Mouse (Mus musculus) forebrain, embryonic 16.5 days (tissue): Measurements from ENCODE around the gene Emc9. TPM values are rescaled to one million over a fixed set of nuclear protein-coding genes. Genes with fewer than 3 reads are reported as not detected.

Source experiments
- ATAC-seq: fragments of 200-750 bp; cut with Nextera tagmentation; 2 replicates; pipeline ENCODE4 v1.8.0; 2017; ENCODE audit warnings: mild to moderate bottlenecking, moderate library complexity
- H3K27ac ChIP-seq: fragments of 300-500 bp; sonication (generic); 2 replicates; pipeline ENCODE4 v1.5.1; 2014; ENCODE audit warnings: low read length, control low read depth
- H3K27me3 ChIP-seq: fragments of 300-500 bp; sonication (generic); replicated peaks from 2 replicates; pipeline ENCODE4 v1.6.1; 2014; ENCODE audit warnings: low read length; ENCODE audit not compliant: control insufficient read depth, insufficient read depth
- H3K36me3 ChIP-seq: fragments of 300-500 bp; sonication (generic); 2 replicates; pipeline ENCODE4 v1.6.1; 2014; ENCODE audit not compliant: control insufficient read depth, insufficient read depth
- H3K4me1 ChIP-seq: fragments of 300-500 bp; sonication (generic); replicated peaks from 2 replicates; pipeline ENCODE4 v1.6.1; 2014; ENCODE audit warnings: low read length; ENCODE audit not compliant: control insufficient read depth, insufficient read depth
- H3K4me2 ChIP-seq: fragments of 300-500 bp; sonication (generic); 2 replicates; pipeline ENCODE4 v1.6.1; 2014; ENCODE audit warnings: mild to moderate bottlenecking, low read length, control low read depth
- H3K4me3 ChIP-seq: fragments of 300-500 bp; sonication (generic); replicated peaks from 2 replicates; pipeline ENCODE4 v1.5.1; 2014; ENCODE audit warnings: mild to moderate bottlenecking, low read length, control low read depth
- H3K9ac ChIP-seq: fragments of 300-500 bp; sonication (generic); replicated peaks from 2 replicates; pipeline ENCODE4 v1.6.1; 2014; ENCODE audit warnings: low read depth, low read length, control low read depth
- H3K9me3 ChIP-seq: fragments of 300-500 bp; sonication (generic); 2 replicates; pipeline ENCODE4 v1.6.1; 2016; ENCODE audit warnings: low read length; ENCODE audit not compliant: control insufficient read depth
- WGBS: fragments of 180-500 bp; shearing (Covaris S2); extraction: QIAGEN DNeasy Blood & Tissue Kit; methylation state at CpG from one replicate; pipeline ENCODE4 v1.1.7; 2014; 5-methylcytosine and 5-hydroxymethylcytosine counted together
- polyA plus RNA-seq: library from polyadenylated mRNA; unstranded; fragments of >200 nt; fragmentation: Nextera tagmentation; extraction: Ambion mirVana; gene quantifications from 2 replicates; pipeline ENCODE4 v1.2.1, GENCODE M21; 2015

Gene Emc9
- polyA plus RNA-seq, 1 experiment from 2014 or later: 23.4 TPM

- Histone ChIP-seq H3K36me3 (peaks cover 43% of the 10 kb centered on the region), H3K4me1 (no peaks in the 10 kb centered on the region), H3K27ac (no peak overlapping the region), H3K4me3 (no peak overlapping the region), H3K4me2 (no peak overlapping the region), H3K9ac (no peak overlapping the region), H3K9me3 (no peaks in the 10 kb centered on the region), H3K27me3 (no peaks in the 10 kb centered on the region)
- no peak for ATAC-seq
- 90% methylated on average over 3 of the region's 3 CpGs for WGBS
Observed at GRCm38 (mm10) chr14:55567496-55567895, 17.6 kb downstream of the Emc9 start.

- H3K27ac ChIP-seq: no peak overlapping the region
- H3K4me2 ChIP-seq: no peak overlapping the region
- ATAC-seq: no peak
- H3K9me3 ChIP-seq: no peaks in the 10 kb centered on the region
- H3K4me1 ChIP-seq: peaks cover 13% of the 10 kb centered on the region
- H3K4me3 ChIP-seq: no peak overlapping the region
- peaks cover 43% of the 10 kb centered on the region for H3K36me3 ChIP-seq
- WGBS: 81% methylated on average over 3 of the region's 3 CpGs
- no peaks in the 10 kb centered on the region for H3K27me3 ChIP-seq
- H3K9ac ChIP-seq: no peak overlapping the region
Observed at GRCm38 (mm10) chr14:55565748-55566147, 19.4 kb downstream of the Emc9 start.

- no peaks in the 10 kb centered on the region for H3K9me3 ChIP-seq
- ATAC-seq: no peak
Observed at GRCm38 (mm10) chr14:55563249-55563648, 21.9 kb downstream of the Emc9 start.

GRCm38 (mm10) chr14:55561860-55562259 is 23.2 kb downstream of the Emc9 start:
- WGBS: 89% methylated on average over 10 of the region's 10 CpGs

More at GRCm38 (mm10) chr14:55563249-55563648, 21.9 kb downstream of the Emc9 start:
- no peak overlapping the region for H3K9ac ChIP-seq
- no peak overlapping the region for H3K4me3 ChIP-seq
- H3K4me1 ChIP-seq: peaks cover 15% of the 10 kb centered on the region
- no peak overlapping the region for H3K27ac ChIP-seq
- H3K36me3 ChIP-seq: peaks cover 34% of the 10 kb centered on the region
- no peak overlapping the region for H3K4me2 ChIP-seq
- 92% methylated on average over 11 of the region's 11 CpGs for WGBS
- no peaks in the 10 kb centered on the region for H3K27me3 ChIP-seq

GRCm38 (mm10) chr14:55560202-55561073 is 24.7 kb downstream of the Emc9 start, which contains the start of gene A730061H03Rik:
TSS of gene A730061H03Rik (minus strand) at chr14:55560406.
- peak within 1 kb of the TSS; percentile 70 for H3K9ac ChIP-seq
- peak; percentile 96 for ATAC-seq
- peaks cover 15% of the 10 kb centered on the region for H3K4me1 ChIP-seq
- H3K9me3 ChIP-seq: no peaks in the 10 kb centered on the region
- peak within 1 kb of the TSS; percentile 76 for H3K4me2 ChIP-seq
- under 1% methylated on average over 51 of the region's 51 CpGs for WGBS
- H3K36me3 ChIP-seq: peaks cover 11% of the 10 kb centered on the region
- H3K27me3 ChIP-seq: no peaks in the 10 kb centered on the region
- H3K27ac ChIP-seq: peak within 1 kb of the TSS; percentile 99
- H3K4me3 ChIP-seq: peak within 1 kb of the TSS; percentile 77

More at GRCm38 (mm10) chr14:55561860-55562259, 23.2 kb downstream of the Emc9 start:
- peaks cover 22% of the 10 kb centered on the region for H3K36me3 ChIP-seq
- H3K27ac ChIP-seq: no peak overlapping the region
- H3K4me1 ChIP-seq: peaks cover 15% of the 10 kb centered on the region
- H3K27me3 ChIP-seq: no peaks in the 10 kb centered on the region
- H3K9me3 ChIP-seq: no peaks in the 10 kb centered on the region
- no peak overlapping the region for H3K9ac ChIP-seq
- no peak overlapping the region for H3K4me3 ChIP-seq
- ATAC-seq: no peak
- no peak overlapping the region for H3K4me2 ChIP-seq

- under 1% methylated on average over 27 of the region's 27 CpGs for WGBS
- peaks cover 15% of the 10 kb centered on the region for H3K4me1 ChIP-seq
- peak; percentile 77 for ATAC-seq
- H3K27ac ChIP-seq: peak within 1 kb of the TSS; percentile 99
- H3K27me3 ChIP-seq: no peaks in the 10 kb centered on the region
- H3K9me3 ChIP-seq: no peaks in the 10 kb centered on the region
- peak within 1 kb of the TSS; percentile 70 for H3K9ac ChIP-seq
- peaks cover 9% of the 10 kb centered on the region for H3K36me3 ChIP-seq
- H3K4me3 ChIP-seq: peak within 1 kb of the TSS; percentile 77
- H3K4me2 ChIP-seq: peak within 1 kb of the TSS; percentile 76
Observed at GRCm38 (mm10) chr14:55559799-55560201, 25.3 kb downstream of the Emc9 start, which contains the start of gene Dcaf11. TSS of gene Dcaf11 (plus strand) at chr14:55560006.

- H3K4me1 ChIP-seq: peaks cover 15% of the 10 kb centered on the region
- no peak for ATAC-seq
- H3K4me2 ChIP-seq: peak overlapping the region; percentile 76
- no peak overlapping the region for H3K9ac ChIP-seq
- no peaks in the 10 kb centered on the region for H3K9me3 ChIP-seq
- H3K27ac ChIP-seq: no peak overlapping the region
- peaks cover 1% of the 10 kb centered on the region; the same call in 1 of the 2 replicates for H3K36me3 ChIP-seq
- H3K27me3 ChIP-seq: no peaks in the 10 kb centered on the region
- WGBS: 59% methylated on average over 6 of the region's 6 CpGs
- H3K4me3 ChIP-seq: no peak overlapping the region
Observed at GRCm38 (mm10) chr14:55558740-55559448, 26.2 kb downstream of the Emc9 start.

GRCm38 (mm10) chr14:55557587-55557986 is 27.5 kb downstream of the Emc9 start:
- Histone ChIP-seq H3K36me3 (no peaks in the 10 kb centered on the region), H3K4me1 (peaks cover 15% of the 10 kb centered on the region), H3K27me3 (no peaks in the 10 kb centered on the region), H3K4me2 (no peak overlapping the region), H3K9me3 (no peaks in the 10 kb centered on the region), H3K9ac (no peak overlapping the region), H3K4me3 (no peak overlapping the region), H3K27ac (no peak overlapping the region)
- no peak for ATAC-seq
- WGBS: 90% methylated on average over 3 of the region's 3 CpGs

GRCm38 (mm10) chr14:55557003-55557402 is 28.1 kb downstream of the Emc9 start:
- Histone ChIP-seq H3K4me2 (no peak overlapping the region), H3K4me1 (peaks cover 13% of the 10 kb centered on the region), H3K36me3 (no peaks in the 10 kb centered on the region), H3K4me3 (no peak overlapping the region), H3K9me3 (no peaks in the 10 kb centered on the region), H3K27ac (no peak overlapping the region), H3K27me3 (no peaks in the 10 kb centered on the region), H3K9ac (no peak overlapping the region)
- WGBS: 28% methylated on average over 5 of the region's 5 CpGs
- ATAC-seq: no peak
